Mouse (Mus musculus) small intestine, adult 2 months (tissue): ENCODE data around the gene Osbpl2.

Experiments used
- CTCF ChIP-seq: fragments of 200-500 bp; IDR thresholded peaks from 2 replicates; pipeline ENCODE4 v1.5.1; 2012; ENCODE audit warnings: low read depth, mild to moderate bottlenecking, control low read depth, inconsistent platforms, low read length, moderate library complexity, mixed read lengths; ENCODE audit not compliant: insufficient replicate concordance, insufficient read length; ENCODE audit errors: extremely low read depth
- POLR2A ChIP-seq: fragments of 200-500 bp; IDR thresholded peaks from 2 replicates; pipeline ENCODE4 v1.6.1; 2012; ENCODE audit warnings: low read depth, mild to moderate bottlenecking, control low read depth, inconsistent platforms, low read length, moderate library complexity

- TF ChIP-seq POLR2A (no peak), CTCF (no peak)
These were observed 29.4 kb downstream of the Osbpl2 start for GRCm38 (mm10) chr2:180148551-180148950.
